Mouse (Mus musculus): ENCODE measurements at regions not wholly inside any gene's neighbourhood (a gene's known extent, or its start where the extent isn't known, plus 50 kb on each side); places are given as distances from the start of the nearest gene placed in this dataset.

DNA sequence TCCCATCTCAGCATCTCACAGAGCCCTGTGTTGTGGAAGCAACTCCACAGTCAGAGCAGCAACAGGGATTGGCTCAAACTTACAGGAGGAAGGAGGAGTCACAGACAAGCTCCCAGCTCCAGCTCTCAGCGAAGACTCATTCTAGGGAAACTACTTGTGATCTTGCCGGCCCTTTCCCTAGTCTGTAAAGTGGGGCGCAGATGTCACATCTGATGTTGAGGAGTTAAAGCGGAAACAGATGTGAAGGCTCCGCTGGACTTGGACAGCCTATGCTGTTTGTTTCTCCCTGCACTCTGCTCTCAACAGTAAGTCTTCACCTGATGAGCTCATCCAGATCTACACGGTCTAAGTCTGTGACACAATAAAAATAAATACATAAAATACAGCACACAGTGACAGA lies 408.1 kb downstream of the Irx1 start:
- Histone ChIP-seq H3K4me3 (ENCODE audit: control insufficient read depth in 1 of 2, insufficient read depth in 1 of 2, low read depth in 2 of 2, low read length in 2 of 2) (no peak overlapping the region), H3K36me3 (ENCODE audit: control insufficient read depth in 1 of 2, insufficient read depth in 2 of 2, low read length in 2 of 2) (no peaks in the 10 kb centered on the region), H3K9me3 (replicated peaks; ENCODE audit: insufficient read depth, low read length) (0 out of 2 replicates have a peak, but pooled peaks cover 2% of the 10 kb centered on the region), H3K27ac (ENCODE audit: control insufficient read depth, low read depth, low read length) (no peak overlapping the region), H3K27me3 (ENCODE audit: control insufficient read depth in 1 of 2, insufficient read depth in 2 of 2, low read length in 2 of 2) (no peaks in the 10 kb centered on the region), H3K9ac (ENCODE audit: control insufficient read depth, low read depth, low read length, poor library complexity, severe bottlenecking) (no peak overlapping the region), H3K79me2 (ENCODE audit: control insufficient read depth, insufficient read depth, low read length, poor library complexity) (no peaks in the 10 kb centered on the region), H3K4me1 (ENCODE audit: control insufficient read depth in 1 of 2, insufficient read depth in 2 of 2, low read length in 2 of 2) (no peaks in the 10 kb centered on the region)
- no peak for DNase-seq (ENCODE audit: low read depth, low spot score)
- TF ChIP-seq MEF2A (IDR thresholded peaks at IDR 0.05; ENCODE audit: extremely low read depth, insufficient replicate concordance, low read depth, low read length, poor library complexity, severe bottlenecking) (no peak), MYB (IDR thresholded peaks at IDR 0.05; ENCODE audit: low read depth, low read length) (no peak), MXI1 (IDR thresholded peaks at IDR 0.05; ENCODE audit: low read depth, low read length) (no peak), E2F4 (IDR thresholded peaks at IDR 0.05; ENCODE audit: borderline replicate concordance, low read depth, low read length) (no peak), BHLHE40 (IDR thresholded peaks at IDR 0.05; ENCODE audit: borderline replicate concordance, low read depth, low read length) (no peak), UBTF (IDR thresholded peaks at IDR 0.05; ENCODE audit: borderline replicate concordance, insufficient read depth, low read depth, low read length) (no peak), MAZ (IDR thresholded peaks at IDR 0.05; ENCODE audit: low read depth, low read length) (no peak), TAL1 (IDR thresholded peaks at IDR 0.05; ENCODE audit: low read length) (no peak), SIN3A (IDR thresholded peaks at IDR 0.05; ENCODE audit: low read length) (no peak), ZNF384 (IDR thresholded peaks at IDR 0.05; ENCODE audit: low read depth, low read length) (no peak), KAT2A (conservative IDR thresholded peaks at IDR 0.05; ENCODE audit: low read depth, low read length) (no peak), POLR2AphosphoS5 (IDR thresholded peaks at IDR 0.05; ENCODE audit: borderline replicate concordance, low read depth, low read length) (no peak), JUND (IDR thresholded peaks at IDR 0.05; ENCODE audit: low read depth, low read length) (no peak), GATA1 (IDR thresholded peaks at IDR 0.05; ENCODE audit: low read depth, low read length) (no peak), ETS1 (IDR thresholded peaks at IDR 0.05; ENCODE audit: low read depth, low read length) (no peak), EP300 (IDR thresholded peaks at IDR 0.05; ENCODE audit: low read depth in 1 of 2, low read length in 2 of 2) (no peak), POLR2A (IDR thresholded peaks at IDR 0.05; ENCODE audit: control insufficient read depth in 1 of 2, insufficient read depth in 1 of 2, low read depth in 1 of 2, low read length in 2 of 2, poor library complexity in 1 of 2) (no peak), SMC3 (IDR thresholded peaks at IDR 0.05; ENCODE audit: low read depth, low read length) (no peak), TBP (IDR thresholded peaks at IDR 0.05; ENCODE audit: low read depth, low read length) (no peak), USF2 (IDR thresholded peaks at IDR 0.05; ENCODE audit: borderline replicate concordance in 1 of 2, insufficient read depth in 1 of 2, low read depth in 1 of 2, low read length in 2 of 2) (no peak)

- no peak for TF ChIP-seq MXI1 (IDR thresholded peaks at IDR 0.05; ENCODE audit: low read depth, low read length)
- no peak for TF ChIP-seq SMC3 (IDR thresholded peaks at IDR 0.05; ENCODE audit: low read depth, low read length)
- TF ChIP-seq E2F4 (IDR thresholded peaks at IDR 0.05; ENCODE audit: borderline replicate concordance, low read depth, low read length) = no peak
- TF ChIP-seq HCFC1 (IDR thresholded peaks at IDR 0.05; ENCODE audit: low read depth, low read length) = no peak
- TF ChIP-seq CHD1 (IDR thresholded peaks at IDR 0.05; ENCODE audit: low read depth, low read length) = no peak
- TF ChIP-seq MYB (IDR thresholded peaks at IDR 0.05; ENCODE audit: low read depth, low read length) = no peak
- no peak for TF ChIP-seq SIN3A (IDR thresholded peaks at IDR 0.05; ENCODE audit: low read length)
- TF ChIP-seq BHLHE40 (IDR thresholded peaks at IDR 0.05; ENCODE audit: borderline replicate concordance, low read depth, low read length) = no peak
- no peak for TF ChIP-seq RAD21 (IDR thresholded peaks at IDR 0.05; ENCODE audit: low read depth, low read length)
- TF ChIP-seq USF1 (IDR thresholded peaks at IDR 0.05; ENCODE audit: low read depth, low read length) = no peak
- no peak for TF ChIP-seq CHD2 (IDR thresholded peaks at IDR 0.05; ENCODE audit: low read length)
- TF ChIP-seq CTCF (IDR thresholded peaks at IDR 0.05 in 2 of 3, conservative IDR thresholded peaks at IDR 0.05 in 1 of 3; ENCODE audit: control insufficient read depth in 1 of 3, insufficient read depth in 1 of 3, low read depth in 2 of 3, low read length in 3 of 3, poor library complexity in 1 of 3, severe bottlenecking in 1 of 3) = no peak
- DNase-seq (ENCODE audit: low read depth, low spot score) = no peak
- H3K4me3 ChIP-seq (ENCODE audit: control insufficient read depth in 1 of 2, insufficient read depth in 1 of 2, low read depth in 2 of 2, low read length in 2 of 2) = no peak overlapping the region
- no peak overlapping the region for H3K27ac ChIP-seq (ENCODE audit: control insufficient read depth, low read depth, low read length)
- H3K9me3 ChIP-seq (replicated peaks; ENCODE audit: insufficient read depth, low read length) = 0 out of 2 replicates have a peak, but pooled peaks cover 2% of the 10 kb centered on the region
- no peak overlapping the region for H3K9ac ChIP-seq (ENCODE audit: control insufficient read depth, low read depth, low read length, poor library complexity, severe bottlenecking)
- no peaks in the 10 kb centered on the region for H3K27me3 ChIP-seq (ENCODE audit: control insufficient read depth in 1 of 2, insufficient read depth in 2 of 2, low read length in 2 of 2)
- H3K4me1 ChIP-seq (ENCODE audit: control insufficient read depth in 1 of 2, insufficient read depth in 2 of 2, low read length in 2 of 2) = no peaks in the 10 kb centered on the region
- H3K36me3 ChIP-seq (ENCODE audit: control insufficient read depth in 1 of 2, insufficient read depth in 2 of 2, low read length in 2 of 2) = no peaks in the 10 kb centered on the region
- no peaks in the 10 kb centered on the region for H3K79me2 ChIP-seq (ENCODE audit: control insufficient read depth, insufficient read depth, low read length, poor library complexity)
These were observed 413.4 kb downstream of the Irx1 start for GRCm38 (mm10) chr13:71550109-71550508.
